Mouse (Mus musculus) olfactory bulb, adult 2 months (tissue): ENCODE measurements around the gene F2.

Experiments
- CTCF ChIP-seq: fragments of 200-500 bp; IDR thresholded peaks from 2 replicates; pipeline ENCODE4 v1.5.1; 2012; ENCODE audit warnings: low read depth, mild to moderate bottlenecking, low read length, moderate library complexity; ENCODE audit not compliant: insufficient read depth
- POLR2A ChIP-seq: fragments of 200-500 bp; IDR thresholded peaks from 2 replicates; pipeline ENCODE4 v1.6.1; 2012; ENCODE audit warnings: mild to moderate bottlenecking, low read depth, low read length, moderate library complexity; ENCODE audit not compliant: insufficient read depth

DNA sequence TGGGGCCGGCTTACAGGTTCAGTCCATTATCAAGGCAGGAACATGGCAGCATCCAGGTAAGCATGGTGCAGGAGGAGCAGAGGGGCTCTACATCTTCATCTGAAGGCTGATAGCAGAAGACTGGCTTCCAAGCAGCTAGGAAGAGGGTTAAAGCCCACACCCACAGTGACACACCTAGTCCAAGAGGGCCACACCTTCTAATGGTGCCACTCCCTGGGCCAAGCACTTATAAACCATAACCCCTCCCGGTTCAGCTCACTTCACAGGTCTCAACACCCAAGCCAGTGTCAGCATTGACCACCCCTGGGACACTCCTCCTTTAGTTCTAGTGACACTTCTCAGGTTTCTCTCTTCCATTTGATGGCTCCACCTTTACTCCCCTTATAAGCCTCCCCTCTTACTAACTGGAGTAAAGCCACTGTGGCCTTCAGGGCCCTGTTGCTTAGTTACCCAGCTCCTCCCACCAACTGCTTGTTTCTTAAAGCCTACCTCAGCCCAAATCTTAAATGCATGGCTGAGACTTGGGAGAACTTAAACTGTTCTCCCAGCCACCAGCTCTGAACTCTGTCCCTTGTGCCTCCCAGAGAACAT, 6.7 kb upstream of the F2 start:
- TF ChIP-seq CTCF: no peak
- no peak for TF ChIP-seq POLR2A
